Mouse (Mus musculus) CH12.LX (cell line): Measurements from ENCODE around the gene Lcat. TPM values are rescaled to one million over a fixed set of nuclear protein-coding genes. Genes with fewer than 3 reads are reported as not detected.
A peak's percentile ranks its signal among the peaks of the same experiment; 100 is the strongest.

Experiments
- DNase-seq: peaks from one replicate; pipeline ENCODE4 v3.0.0-alpha.2; 2013; ENCODE audit errors: extremely low read depth
- H3K27ac ChIP-seq: 2 replicates; pipeline ENCODE4 v1.5.1; 2012; ENCODE audit warnings: low read depth, mild to moderate bottlenecking, control low read depth, moderate library complexity; ENCODE audit not compliant: insufficient read depth
- H3K27me3 ChIP-seq: replicated peaks from 2 replicates; pipeline ENCODE3; 2012; ENCODE audit warnings: inconsistent platforms
- H3K36me3 ChIP-seq, 2 experiments: replicated peaks in 1 of 2; 2 replicates each; pipeline versions ENCODE3 to v1.6.1; 2012; ENCODE audit warnings: inconsistent platforms in 1 of 2, low read length in 1 of 2, mild to moderate bottlenecking in 1 of 2, mixed read lengths in 1 of 2, moderate library complexity in 1 of 2; ENCODE audit not compliant: control insufficient read depth in 1 of 2, insufficient read depth in 1 of 2
- H3K4me1 ChIP-seq, 2 experiments: 2 replicates each; pipeline ENCODE4 v1.6.1; 2012; ENCODE audit warnings: inconsistent platforms in 1 of 2, moderate library complexity in 1 of 2; ENCODE audit not compliant: insufficient read depth in 2 of 2, control insufficient read depth in 1 of 2
- H3K4me2 ChIP-seq: 2 replicates; pipeline ENCODE4 v1.6.1; 2012; ENCODE audit warnings: low read depth, mild to moderate bottlenecking, control low read depth; ENCODE audit not compliant: poor library complexity, insufficient read depth, severe bottlenecking
- H3K4me3 ChIP-seq, 3 experiments: fragments of 150-350 bp in 1 of 3; sonication (generic) in 1 of 3; replicated peaks in 1 of 3; 2 replicates each; pipeline versions ENCODE3 to v1.5.1; 2011 to 2012; ENCODE audit warnings: low read depth in 2 of 3, low read length in 2 of 3, mild to moderate bottlenecking in 2 of 3, moderate library complexity in 2 of 3, control low read depth in 1 of 3, improper control_type of control experiment in 1 of 3, inconsistent platforms in 1 of 3, mixed read lengths in 1 of 3; ENCODE audit not compliant: poor library complexity in 1 of 3
- H3K79me2 ChIP-seq: replicated peaks from 2 replicates; pipeline ENCODE4 v1.6.1; 2012; ENCODE audit warnings: mild to moderate bottlenecking, moderate library complexity; ENCODE audit not compliant: control insufficient read depth, poor library complexity, insufficient read depth, severe bottlenecking; ENCODE audit errors: extremely low read depth
- H3K9ac ChIP-seq: 2 replicates; pipeline ENCODE4 v1.6.1; 2012; ENCODE audit warnings: low read depth, mild to moderate bottlenecking, control low read depth, moderate library complexity; ENCODE audit not compliant: insufficient read depth
- H3K9me3 ChIP-seq: replicated peaks from 2 replicates; pipeline ENCODE3; 2012; ENCODE audit warnings: low read length, inconsistent platforms, mixed read lengths
- BHLHE40 ChIP-seq: IDR thresholded peaks from 2 replicates; pipeline ENCODE4 v1.6.1; 2011; ENCODE audit warnings: mild to moderate bottlenecking, low read depth, low read length, improper control_type of control experiment
- CHD2 ChIP-seq: IDR thresholded peaks from 2 replicates; pipeline ENCODE4 v1.6.1; 2011; ENCODE audit warnings: low read length, improper control_type of control experiment
- CTCF ChIP-seq, 2 experiments: IDR thresholded peaks in 1 of 2; conservative IDR thresholded peaks in 1 of 2; 2 replicates each; pipeline ENCODE4 v1.5.1; 2011 to 2012; ENCODE audit warnings: low read depth in 2 of 2, low read length in 2 of 2, improper control_type of control experiment in 1 of 2, inconsistent platforms in 1 of 2, mild to moderate bottlenecking in 1 of 2, moderate library complexity in 1 of 2
- E2F4 ChIP-seq: IDR thresholded peaks from 2 replicates; pipeline ENCODE4 v1.6.1; 2011; ENCODE audit warnings: low read depth, low read length, improper control_type of control experiment; ENCODE audit not compliant: insufficient replicate concordance
- ELF1 ChIP-seq: IDR thresholded peaks from 2 replicates; pipeline ENCODE4 v1.6.1; 2014; ENCODE audit warnings: low read depth, mild to moderate bottlenecking, inconsistent platforms, low read length, improper control_type of control experiment
- HCFC1 ChIP-seq: IDR thresholded peaks from 2 replicates; pipeline ENCODE4 v1.6.1; 2012; ENCODE audit warnings: low read depth, mild to moderate bottlenecking, inconsistent platforms, low read length, improper control_type of control experiment
- JUN ChIP-seq: IDR thresholded peaks from 2 replicates; pipeline ENCODE4 v1.6.1; 2011; ENCODE audit warnings: low read depth, mild to moderate bottlenecking, low read length, improper control_type of control experiment, moderate library complexity; ENCODE audit not compliant: insufficient read depth
- JUND ChIP-seq: conservative IDR thresholded peaks from 2 replicates; pipeline ENCODE4 v1.6.1; 2011; ENCODE audit warnings: low read depth, low read length, improper control_type of control experiment
- MAFK ChIP-seq: IDR thresholded peaks from 2 replicates; pipeline ENCODE4 v1.6.1; 2011; ENCODE audit warnings: low read length, improper control_type of control experiment; ENCODE audit not compliant: insufficient replicate concordance
- MAZ ChIP-seq: IDR thresholded peaks from 2 replicates; pipeline ENCODE4 v1.6.1; 2012; ENCODE audit warnings: low read depth, mild to moderate bottlenecking, inconsistent platforms, low read length, improper control_type of control experiment, moderate library complexity
- MEF2A ChIP-seq: IDR thresholded peaks from 2 replicates; pipeline ENCODE4 v1.6.1; 2014; ENCODE audit warnings: low read depth, mild to moderate bottlenecking, inconsistent platforms, low read length, improper control_type of control experiment, borderline replicate concordance
- MXI1 ChIP-seq: IDR thresholded peaks from 2 replicates; pipeline ENCODE4 v1.6.1; 2011; ENCODE audit warnings: mild to moderate bottlenecking, low read depth, low read length, improper control_type of control experiment
- NELFE ChIP-seq: IDR thresholded peaks from 2 replicates; pipeline ENCODE4 v1.6.1; 2011; ENCODE audit warnings: low read depth, low read length, improper control_type of control experiment
- POLR2AphosphoS2 ChIP-seq: IDR thresholded peaks from 2 replicates; pipeline ENCODE4 v1.6.1; 2011; ENCODE audit warnings: low read depth, low read length, improper control_type of control experiment
- RAD21 ChIP-seq: IDR thresholded peaks from 2 replicates; pipeline ENCODE4 v1.6.1; 2011; ENCODE audit warnings: low read depth, mild to moderate bottlenecking, low read length, improper control_type of control experiment, moderate library complexity
- RCOR1 ChIP-seq: conservative IDR thresholded peaks from 2 replicates; pipeline ENCODE4 v1.6.1; 2012; ENCODE audit warnings: low read depth, mild to moderate bottlenecking, inconsistent platforms, low read length, improper control_type of control experiment
- SMC3 ChIP-seq: IDR thresholded peaks from 2 replicates; pipeline ENCODE4 v1.6.1; 2011; ENCODE audit warnings: low read depth, low read length, improper control_type of control experiment
- ZC3H11A ChIP-seq: IDR thresholded peaks from 2 replicates; pipeline ENCODE4 v1.6.1; 2012; ENCODE audit warnings: low read depth, mild to moderate bottlenecking, inconsistent platforms, low read length, improper control_type of control experiment
- ZNF384 ChIP-seq: IDR thresholded peaks from 2 replicates; pipeline ENCODE4 v1.6.1; 2012; ENCODE audit warnings: low read depth, low read length, improper control_type of control experiment, inconsistent platforms
- dilution Hi-C: fragments of 300-500 bp; cut with MboI; formaldehyde crosslinking; loops from 2 replicates; pipeline ENCODE4 v1.14.3; 2020; ENCODE audit warnings: low sequenced_read_pairs; ENCODE audit not compliant: extremely low pct_unique_long_range_greater_than_20kb, extremely low pct_ligation_motif_present
- in situ Hi-C: fragments of 300-500 bp; cut with MboI; formaldehyde crosslinking; loops from 3 replicates; pipeline ENCODE4 v1.14.3; 2019; ENCODE audit warnings: low sequenced_read_pairs, low pct_ligation_motif_present, low pct_unique_long_range_greater_than_20kb, mixed read lengths
- polyA plus RNA-seq: library from polyadenylated mRNA; unstranded; fragments of >175 nt; gene quantifications from 2 replicates; pipeline ENCODE4 v1.2.1, GENCODE M21; 2012; ENCODE audit warnings: low read depth; ENCODE audit not compliant: insufficient read length
- total RNA-seq, 2 experiments: library from RNA; depleted of rRNA; stranded (reverse); fragments of 300-350 nt in 1 of 2; fragments of >200 nt in 1 of 2; gene quantifications; 2 replicates each; pipeline ENCODE4 v1.2.3; 2012 to 2014

The Lcat gene
- total and polyA plus RNA-seq, 3 experiments = 0.17 to 0.34 TPM; not detected in 1

DNA sequence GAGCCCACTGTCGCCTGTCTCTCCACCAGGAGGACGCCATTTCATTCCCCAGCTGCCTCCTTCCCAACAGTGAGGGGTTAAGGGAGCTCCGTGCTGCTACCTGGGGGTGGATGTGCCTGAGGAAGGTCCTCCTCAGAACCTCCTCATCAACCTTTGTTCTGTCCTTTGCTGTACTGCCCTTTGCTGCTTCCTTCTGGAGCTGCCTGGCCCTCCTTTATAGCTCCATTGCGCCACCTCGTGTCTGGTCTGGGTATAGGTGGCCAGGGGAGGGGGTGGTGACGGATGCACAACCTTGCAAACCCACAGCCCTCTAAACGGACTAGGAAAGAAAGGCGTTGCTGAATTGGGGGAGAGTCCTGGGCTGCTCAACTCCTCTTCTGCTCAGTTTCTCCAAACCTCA, 12.6 kb downstream of the Lcat start:
- peaks cover 0 to 20% of the 10 kb centered on the region in 2 experiments; a peak in 2 of 4 replicates for H3K4me1 ChIP-seq
- in situ Hi-C loops = no loop called here
- dilution Hi-C loops = no loop called here
- peaks cover 23 to 75% of the 10 kb centered on the region in 2 experiments for H3K36me3 ChIP-seq
- no peak overlapping the region for H3K4me3 ChIP-seq
- no peaks in the 10 kb centered on the region for H3K27me3 ChIP-seq
- H3K4me2 ChIP-seq = no peak overlapping the region
- H3K79me2 ChIP-seq = no peaks in the 10 kb centered on the region
- DNase-seq = peak; percentile 75
- no peaks in the 10 kb centered on the region for H3K9me3 ChIP-seq
- H3K9ac ChIP-seq = no peak overlapping the region
- H3K27ac ChIP-seq = no peak overlapping the region
- TF ChIP-seq RCOR1 (no peak), RAD21 (peak; percentile 85), MAFK (no peak), E2F4 (no peak), CTCF (conservative IDR thresholded peaks at IDR 0.05 in 1 of 2, IDR thresholded peaks at IDR 0.05 in 1 of 2; ENCODE audit: low read depth in 2 of 2, low read length in 2 of 2) (peak; percentile 64 to 96), JUND (no peak), NELFE (no peak), MAZ (peak; percentile 79; the same call in 1 of the 2 replicates), ELF1 (peak; percentile 60; the same call in 1 of the 2 replicates), SMC3 (peak; percentile 93), ZNF384 (no peak), HCFC1 (no peak), CHD2 (no peak), ZC3H11A (peak; percentile 53), MEF2A (peak; percentile 43; the same call in 1 of the 2 replicates), BHLHE40 (no peak), MXI1 (no peak)

DNA sequence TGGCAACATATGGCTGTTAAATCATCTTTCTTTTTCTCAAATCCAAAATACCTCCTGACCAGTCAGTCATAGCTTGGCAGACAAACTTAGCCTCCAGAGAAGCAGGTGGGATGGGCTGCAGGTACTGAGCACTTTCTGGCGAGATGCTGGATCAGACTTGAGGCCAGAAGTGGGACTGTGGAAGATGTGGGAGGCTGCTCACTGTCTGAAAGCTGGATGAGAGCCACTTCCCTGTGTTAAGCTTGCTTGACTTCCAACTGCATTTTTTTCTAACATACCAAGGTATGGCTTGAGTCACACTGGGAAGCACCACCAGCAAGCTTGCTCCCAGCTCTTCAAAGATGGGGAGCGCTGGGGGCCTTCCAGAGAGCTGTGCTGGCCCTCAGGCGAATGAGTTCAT, 18.1 kb downstream of the Lcat start:
- Histone ChIP-seq H3K9ac (no peak overlapping the region), H3K4me1 (peaks cover 7 to 29% of the 10 kb centered on the region in 2 experiments; a peak in 3 of 4 replicates), H3K27ac (no peak overlapping the region), H3K36me3 (peaks cover 9 to 47% of the 10 kb centered on the region in 2 experiments), H3K9me3 (no peaks in the 10 kb centered on the region), H3K27me3 (no peaks in the 10 kb centered on the region), H3K79me2 (no peaks in the 10 kb centered on the region), H3K4me2 (no peak overlapping the region), H3K4me3 (no peak overlapping the region)
- dilution Hi-C loops (no loop called here), in situ Hi-C loops (loop anchor here (5.0 kb wide), 1 partner anchor 213 kb away; no protein-coding TSS in a partner anchor)
- no peak for DNase-seq
- no peak for TF ChIP-seq JUN
- no peak for TF ChIP-seq POLR2AphosphoS2
